Mouse (Mus musculus) retina, postnatal 7 days (tissue): ENCODE measurements at regions not wholly inside any gene's neighbourhood (a gene's known extent, or its start where the extent isn't known, plus 50 kb on each side); places are given as distances from the start of the nearest gene placed in this dataset.

Source experiments
- DNase-seq: peaks from one replicate; pipeline ENCODE4 v3.0.0-alpha.2; 2012; ENCODE audit warnings: low read depth, low spot score

DNA sequence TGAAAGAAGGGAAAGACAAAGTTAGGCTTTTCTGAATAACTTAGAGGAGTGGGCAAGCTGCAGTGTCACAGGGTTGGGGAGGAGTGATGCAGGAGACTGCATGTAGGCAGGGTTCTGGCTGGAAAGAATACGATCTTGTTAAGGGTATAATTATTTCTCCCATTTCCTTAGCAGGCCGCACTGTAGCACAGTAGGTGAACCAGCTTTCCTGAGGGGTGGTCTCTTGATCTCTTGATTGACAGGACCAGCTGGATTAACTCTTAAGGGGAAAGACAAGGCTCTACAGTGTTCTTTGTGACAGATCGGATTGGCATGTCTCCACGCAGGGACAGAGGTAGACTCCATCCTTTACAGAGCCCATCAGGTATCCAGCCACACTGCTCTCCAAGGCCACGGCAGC is 54.5 kb upstream of the Meis1 start:
- DNase-seq = no peak

DNA sequence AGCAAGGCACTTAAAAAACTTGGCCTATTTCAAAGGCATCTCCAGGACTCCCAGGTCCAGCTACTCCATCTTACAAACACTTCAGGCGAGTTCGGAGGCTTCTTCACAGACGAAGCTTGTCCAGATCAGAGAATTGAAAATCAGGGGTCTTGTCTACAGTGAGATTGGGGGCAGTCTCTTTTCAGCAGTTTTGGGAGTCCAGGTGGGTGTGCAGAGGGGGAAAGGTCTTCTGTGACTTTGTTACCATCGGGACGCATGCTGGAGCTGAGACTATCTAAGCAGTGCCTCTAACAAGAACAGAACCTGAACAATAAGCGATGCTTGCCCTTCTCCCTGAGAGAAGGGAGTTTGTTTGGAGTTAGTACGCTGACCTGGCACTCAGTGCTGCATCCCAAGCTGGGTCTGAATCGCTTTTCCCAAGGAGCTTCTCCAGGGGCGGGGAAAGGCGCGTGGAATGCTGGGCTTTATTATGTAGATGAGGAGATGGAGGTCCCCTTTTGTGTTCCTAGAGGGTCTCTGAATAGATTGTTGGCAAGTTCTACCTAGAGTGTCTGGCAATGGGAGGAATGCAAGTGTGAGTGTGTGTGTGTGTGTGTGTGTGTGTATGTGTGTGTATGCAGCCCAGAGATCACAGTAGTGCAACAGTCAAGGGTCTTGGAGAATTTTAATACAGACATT is 55.2 kb upstream of the Meis1 start:
- DNase-seq = no peak

DNA sequence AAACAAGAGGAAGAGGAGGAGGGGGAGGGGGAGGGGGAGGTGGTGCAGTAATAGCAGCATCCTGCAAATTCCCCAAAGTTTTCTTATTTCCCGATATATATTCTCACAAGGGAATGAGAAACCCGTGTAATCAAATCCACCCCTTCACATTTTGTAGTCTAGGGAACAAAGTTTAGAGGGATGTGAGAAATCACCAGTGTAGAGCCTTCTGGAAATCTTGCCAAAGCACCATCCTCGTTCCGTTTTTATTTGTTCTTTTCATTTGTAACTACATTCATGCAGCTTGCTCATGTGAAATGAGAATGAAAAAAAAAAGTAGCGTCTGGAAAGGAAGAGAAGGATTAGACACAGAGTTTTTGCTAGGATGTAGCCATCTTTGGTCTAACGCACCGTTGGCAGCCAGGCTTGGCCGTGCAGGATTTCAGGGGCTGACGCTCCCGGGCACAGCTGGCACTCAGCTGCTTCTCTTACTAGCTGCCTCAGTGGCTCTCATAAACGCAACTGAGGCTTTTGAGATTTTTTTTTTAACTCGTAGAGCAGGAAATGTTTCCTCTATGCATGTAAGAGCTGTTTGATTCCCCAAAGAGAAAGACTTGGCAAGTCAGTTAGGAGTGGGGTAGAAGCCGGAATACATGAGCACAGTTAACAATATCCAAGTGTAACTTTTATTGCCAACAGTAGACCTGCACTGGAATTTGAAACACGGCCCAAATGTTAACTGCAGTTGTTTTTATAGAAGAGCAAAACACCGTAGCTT is 72.5 kb upstream of the Meis1 start:
- DNase-seq = no peak

DNA sequence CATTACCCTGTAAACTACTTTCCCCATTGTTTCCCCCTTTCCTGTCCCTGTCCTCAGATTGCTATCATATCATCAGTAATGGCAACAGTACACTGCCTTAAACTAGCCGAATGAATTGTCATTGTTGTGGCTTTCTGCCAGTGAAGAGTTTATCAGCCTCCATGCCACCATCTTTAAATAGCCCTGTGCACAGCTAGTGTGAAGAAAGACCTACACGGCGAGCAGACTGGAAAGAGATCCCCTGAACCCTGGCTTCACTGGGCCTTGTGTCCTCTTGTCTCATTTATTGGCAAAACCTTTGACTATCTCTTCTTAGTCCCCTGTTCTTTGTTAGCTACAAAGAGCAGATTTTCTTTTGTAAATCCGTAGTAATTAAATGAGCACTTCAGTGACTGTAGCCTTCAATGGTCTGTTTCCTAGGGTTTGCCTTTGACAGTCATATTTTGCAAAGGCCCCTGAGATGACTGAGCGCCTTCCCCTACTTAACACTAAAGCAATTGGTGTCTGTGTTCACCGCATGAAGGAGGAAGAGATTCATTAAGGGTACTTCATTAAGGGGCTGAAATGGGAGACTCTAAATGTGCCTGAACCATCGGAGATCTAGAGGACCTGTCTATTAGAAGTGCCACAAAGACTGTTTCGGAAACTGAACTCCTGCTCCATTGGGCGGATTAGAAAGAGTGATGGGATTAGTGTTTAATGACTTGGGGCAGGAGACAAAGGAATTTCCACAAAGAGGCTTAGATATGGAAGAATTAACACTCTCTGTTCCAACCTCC is 74.4 kb upstream of the Meis1 start:
- DNase-seq = no peak

DNA sequence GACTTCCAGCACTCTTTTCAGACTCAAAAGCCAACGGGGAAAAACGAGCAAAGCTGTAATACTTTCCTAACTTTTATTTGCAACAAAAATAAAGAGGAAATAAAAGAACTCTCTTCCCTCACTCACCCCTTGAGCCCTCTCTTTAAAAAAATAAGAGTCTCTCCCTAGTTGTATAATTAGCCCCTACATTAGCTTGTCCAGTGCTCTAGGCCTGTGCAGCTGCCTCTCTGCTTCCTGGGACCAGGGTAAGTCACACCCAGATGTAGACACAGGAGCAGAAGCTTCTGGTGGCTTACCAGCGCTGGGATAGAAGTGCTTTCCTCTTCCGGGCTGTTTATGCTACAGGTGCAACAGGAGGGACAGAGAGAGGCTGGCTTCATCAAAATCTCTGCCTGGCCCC is 75.0 kb upstream of the Meis1 start:
- no peak for DNase-seq

DNA sequence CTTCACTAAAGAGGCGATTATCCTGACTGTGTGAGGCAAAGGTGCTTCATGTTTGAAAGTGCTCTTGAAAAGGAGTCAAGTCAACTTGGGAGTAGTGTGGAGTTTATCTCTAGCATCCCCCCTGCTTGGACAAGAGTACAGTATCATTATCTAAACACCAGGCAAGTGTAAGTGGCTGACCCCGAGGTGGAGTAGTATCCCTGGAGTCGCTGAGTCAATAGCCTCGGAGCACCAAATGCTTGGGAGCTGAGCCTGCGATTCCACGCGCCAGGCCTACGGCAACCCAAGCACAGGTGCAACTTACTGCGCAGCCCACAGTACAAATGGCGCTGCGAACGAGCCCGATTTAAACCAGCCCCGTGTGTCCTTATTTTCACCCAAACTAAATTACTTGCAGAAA is 75.4 kb upstream of the Meis1 start:
- DNase-seq = no peak

DNA sequence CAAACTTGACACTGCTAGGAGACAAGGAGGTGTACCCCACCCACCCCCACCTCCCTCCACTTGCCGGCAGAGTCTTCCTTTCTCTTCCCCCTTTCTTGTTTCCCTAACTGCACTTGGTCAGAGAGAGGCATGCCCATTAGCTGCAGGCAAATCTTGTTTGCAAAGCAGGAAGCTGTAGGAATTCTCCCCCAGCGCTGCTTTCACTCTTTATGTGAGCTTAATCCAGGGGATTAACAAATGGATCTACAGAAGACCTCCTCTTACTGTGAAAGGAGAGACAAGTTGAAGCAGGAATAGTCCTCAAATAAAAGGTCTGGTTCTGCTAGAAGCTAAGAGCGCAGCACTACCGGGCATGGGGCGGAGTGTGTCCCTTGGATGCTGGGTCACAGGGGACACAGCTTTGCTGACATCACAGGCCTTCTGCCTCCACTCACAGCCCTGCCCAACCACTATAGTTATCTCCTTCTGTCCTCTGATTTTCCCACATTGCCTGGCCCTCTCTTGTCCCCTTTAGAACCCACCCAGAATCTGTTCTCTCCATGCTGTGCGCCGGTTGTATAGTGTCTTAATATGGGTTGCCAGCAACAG is 84.3 kb upstream of the Meis1 start:
- no peak for DNase-seq

DNA sequence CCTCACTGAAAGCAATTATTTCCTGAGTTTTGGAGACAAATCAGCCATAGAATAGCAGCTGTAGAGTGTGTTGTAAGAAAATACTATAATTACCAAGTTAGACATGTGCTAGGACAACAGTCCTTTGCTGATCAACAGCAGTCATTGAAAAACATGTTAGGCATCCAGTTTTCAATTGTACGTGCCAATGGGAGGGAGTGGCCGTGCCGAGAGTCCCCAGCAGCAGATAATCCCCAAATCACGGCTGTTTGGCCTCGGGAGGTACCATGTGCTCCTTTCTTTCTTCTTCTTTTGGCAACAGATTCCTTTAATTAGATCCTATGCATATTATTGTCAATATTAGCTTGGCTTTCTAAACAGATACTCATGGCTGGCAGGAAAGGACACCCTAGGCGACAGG is 88.4 kb upstream of the Meis1 start:
- DNase-seq = no peak

DNA sequence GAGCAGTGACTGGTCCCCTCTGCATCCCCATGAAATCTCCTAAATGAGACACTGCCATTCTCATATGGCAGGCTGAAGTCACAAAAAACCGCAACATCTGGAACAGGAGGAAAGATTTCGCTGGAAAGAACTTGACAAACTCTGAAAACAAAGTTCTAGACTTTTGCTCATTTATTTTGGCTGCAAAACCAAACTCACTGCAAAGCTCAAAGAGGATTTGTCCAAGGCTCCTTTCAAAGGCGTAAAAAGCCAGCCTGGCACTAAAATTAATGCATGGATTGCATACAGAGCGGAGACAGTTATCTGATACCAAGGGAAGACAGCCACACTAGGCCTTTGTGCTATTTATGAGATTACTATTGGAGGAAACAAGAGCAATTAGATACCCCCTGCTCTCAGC is 90.3 kb upstream of the Meis1 start:
- DNase-seq = no peak

DNA sequence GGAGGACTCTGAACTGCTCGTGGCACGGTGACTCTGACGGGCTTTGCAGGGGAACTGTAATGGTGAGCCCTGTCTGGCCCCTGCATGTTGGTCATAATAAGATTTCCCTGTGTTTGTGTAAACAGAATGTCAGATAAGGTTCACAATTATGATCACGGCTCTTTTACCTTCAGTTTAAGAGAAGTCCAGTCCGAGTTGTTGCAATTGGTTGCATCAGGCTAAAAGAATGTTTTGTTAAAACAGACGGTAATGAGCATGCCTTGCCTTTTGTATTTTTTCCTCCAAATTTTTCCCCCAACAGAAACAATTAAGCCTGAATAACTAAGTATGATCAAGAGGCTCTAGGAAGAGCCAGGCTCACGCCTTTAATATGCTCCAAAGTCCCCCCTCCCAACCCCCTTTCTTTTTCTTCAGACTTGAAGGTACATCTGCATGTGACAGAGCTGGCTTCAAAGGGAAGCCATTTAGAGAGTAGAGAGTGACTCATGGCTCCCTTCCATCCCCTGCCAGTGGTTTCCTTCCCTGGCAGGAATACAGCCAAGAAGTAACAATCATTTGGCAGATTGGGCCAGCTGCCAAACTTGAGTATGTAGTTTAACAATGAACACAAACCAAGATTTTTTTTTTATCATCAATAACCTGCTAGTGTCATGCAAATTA is 93.3 kb upstream of the Meis1 start:
- no peak for DNase-seq

DNA sequence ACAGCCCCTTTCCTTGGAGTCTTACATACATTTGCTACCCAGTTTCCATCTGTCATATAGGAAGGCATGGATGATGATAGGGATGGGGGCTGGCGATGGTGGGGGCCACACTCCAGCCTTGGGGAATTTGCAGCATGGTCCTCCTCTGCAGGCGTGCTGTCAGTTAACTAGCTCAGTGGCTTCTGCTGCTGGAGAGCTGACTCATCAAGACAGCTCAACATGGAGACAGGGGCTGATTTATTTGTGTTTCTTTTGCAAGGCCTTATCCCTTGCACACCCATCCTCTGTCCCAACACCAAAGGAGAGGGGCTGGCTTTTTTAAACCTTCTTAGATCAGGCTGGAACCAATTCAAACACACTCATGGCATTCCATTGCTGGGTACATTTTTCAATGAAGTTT is 98.3 kb upstream of the Meis1 start:
- no peak for DNase-seq

DNA sequence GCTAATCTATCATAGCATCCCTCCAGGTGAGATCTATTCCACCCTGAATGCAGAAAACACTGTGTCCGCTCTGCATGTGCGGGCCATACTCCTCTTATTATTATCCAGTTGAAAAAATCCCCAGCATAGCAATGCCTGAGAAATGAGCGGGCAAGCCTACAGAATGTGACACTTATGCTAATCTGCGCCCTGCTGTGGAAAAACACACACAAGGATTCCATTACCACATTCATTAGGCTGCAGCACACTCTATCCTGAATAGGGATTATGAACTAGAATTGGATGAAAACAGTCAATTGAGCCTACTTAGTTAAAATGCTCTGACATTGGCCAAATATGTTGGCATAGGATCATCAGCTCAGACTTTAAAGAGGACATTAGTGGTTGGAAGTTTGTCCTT is 99.5 kb upstream of the Meis1 start:
- no peak for DNase-seq

DNA sequence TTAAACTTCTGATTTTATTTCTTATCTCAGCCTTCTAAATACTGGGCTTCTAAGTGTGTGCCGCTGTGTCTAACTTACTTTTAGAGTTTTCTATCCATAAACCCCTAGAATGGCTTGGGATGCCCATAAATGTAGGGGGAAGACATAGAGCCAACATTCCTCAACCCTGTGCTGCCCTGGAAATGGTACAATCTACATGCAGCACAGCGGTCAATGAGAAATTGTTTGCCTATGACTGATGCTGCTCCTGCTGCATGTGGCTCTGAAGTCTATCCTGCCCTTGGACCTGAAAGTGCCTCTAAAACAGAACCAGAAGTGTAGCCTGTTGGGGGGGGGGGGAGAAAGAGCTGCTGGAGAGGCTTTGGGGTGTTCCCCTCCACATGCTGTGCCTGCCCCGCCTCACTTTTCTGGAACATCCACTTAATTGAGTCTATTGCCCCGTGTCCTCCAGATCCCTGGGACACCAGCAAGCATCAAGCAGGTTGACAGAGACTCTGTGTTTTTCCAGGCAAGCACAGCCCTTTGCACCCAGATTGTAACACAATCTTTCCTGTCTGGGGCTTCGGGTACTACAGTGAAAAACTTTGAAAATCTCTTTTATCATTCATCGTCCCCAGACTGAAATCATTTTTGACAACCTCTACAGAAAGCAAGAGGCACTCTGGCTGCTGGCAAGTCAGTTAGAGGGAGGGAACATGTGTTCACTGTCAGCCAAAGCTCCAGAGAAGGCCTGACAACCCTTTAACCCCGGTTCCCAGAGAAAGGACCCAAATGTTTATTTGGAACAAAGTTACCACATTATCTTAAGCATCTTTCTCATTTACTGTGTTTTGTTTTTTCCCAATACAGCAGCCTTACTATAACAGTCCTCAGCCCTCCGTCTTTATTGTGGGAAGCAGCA is 101.4 kb upstream of the Meis1 start:
- DNase-seq = no peak

DNA sequence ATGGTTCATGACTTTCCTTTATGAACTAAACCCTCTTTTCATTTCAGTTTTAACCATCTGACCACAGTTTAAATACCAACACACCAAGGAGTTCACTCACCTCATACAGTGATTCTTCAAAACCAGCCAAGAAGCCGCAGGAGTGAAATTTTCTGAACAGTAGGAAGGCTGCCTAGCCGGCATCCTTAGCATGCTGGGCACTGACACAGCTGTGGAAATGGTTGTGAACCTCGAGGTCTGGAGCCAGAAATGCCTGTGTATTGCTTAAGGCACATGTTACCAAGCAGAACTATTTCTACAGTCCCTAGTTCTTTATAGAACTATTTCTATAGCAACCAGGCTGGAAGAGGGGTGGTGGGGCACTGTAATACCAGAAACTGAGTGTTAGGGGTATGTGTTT is 102.1 kb upstream of the Meis1 start:
- no peak for DNase-seq

DNA sequence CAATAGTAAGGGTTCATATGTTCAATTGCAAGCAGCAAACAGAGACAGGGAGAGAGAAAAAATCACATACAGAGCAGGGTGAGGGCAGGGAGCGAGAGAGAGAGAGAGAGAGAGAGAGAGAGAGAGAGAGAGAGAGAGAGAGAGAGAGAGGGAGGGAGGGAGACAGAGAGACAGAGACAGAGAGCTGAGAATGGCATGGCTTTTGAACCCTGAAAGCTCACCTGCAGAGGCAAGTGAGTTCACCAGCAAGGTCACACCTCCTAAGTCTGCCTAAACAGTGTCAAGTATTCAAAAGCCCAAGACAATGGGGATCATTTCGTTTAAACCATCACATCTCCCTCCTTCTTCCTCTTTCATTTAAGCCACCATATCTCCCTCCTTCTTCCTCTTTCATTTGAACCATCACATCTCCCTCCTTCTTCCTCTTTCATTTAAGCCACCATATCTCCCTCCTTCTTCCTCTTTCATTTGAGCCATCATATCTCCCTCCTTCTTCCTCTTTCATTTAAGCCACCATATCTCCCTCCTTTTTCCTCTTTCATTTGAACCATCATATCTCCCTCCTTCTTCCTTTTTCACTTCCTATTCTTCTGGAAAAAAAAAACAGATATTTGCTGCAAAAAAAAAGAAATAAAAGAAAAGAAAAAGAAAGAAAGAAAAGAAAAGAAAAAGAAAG is 116.7 kb upstream of the Meis1 start:
- no peak for DNase-seq

DNA sequence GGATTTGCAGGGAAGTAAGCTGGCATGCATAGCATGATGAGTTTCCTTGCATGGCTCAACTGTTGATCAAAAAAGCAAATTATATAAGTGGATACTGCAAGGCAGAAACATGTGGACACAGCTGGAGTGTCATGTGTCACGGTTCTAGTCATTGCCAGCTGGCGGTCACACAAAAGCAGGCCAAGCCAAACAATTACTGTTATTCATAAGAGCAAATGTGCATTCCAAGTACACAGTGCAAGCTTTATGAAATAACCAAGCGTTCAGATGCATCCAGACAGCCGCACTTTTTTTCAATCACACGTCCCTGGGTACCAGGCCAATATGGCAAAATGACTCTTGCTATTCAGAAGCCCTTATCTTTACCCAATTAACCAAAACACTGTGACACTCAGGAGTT is 119.6 kb upstream of the Meis1 start:
- no peak for DNase-seq

DNA sequence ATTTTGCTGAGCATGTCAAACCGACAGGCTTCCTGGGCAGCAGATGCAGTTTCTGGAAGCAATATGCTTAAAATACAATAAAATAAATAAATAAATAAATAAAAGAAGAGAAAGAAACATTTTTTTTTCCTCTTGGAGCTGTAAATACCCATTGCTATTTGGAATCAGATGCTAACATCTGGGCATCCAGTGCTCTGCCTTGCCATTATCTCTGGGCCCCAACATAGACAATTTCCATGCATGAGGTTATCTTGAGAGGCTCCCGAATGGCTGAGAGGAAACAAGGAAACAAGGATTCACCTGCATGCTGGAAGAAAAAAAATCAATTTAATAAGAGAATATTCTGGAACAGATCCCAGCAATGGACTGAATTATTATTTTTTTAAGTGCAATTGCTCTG is 120.0 kb upstream of the Meis1 start:
- no peak for DNase-seq

DNA sequence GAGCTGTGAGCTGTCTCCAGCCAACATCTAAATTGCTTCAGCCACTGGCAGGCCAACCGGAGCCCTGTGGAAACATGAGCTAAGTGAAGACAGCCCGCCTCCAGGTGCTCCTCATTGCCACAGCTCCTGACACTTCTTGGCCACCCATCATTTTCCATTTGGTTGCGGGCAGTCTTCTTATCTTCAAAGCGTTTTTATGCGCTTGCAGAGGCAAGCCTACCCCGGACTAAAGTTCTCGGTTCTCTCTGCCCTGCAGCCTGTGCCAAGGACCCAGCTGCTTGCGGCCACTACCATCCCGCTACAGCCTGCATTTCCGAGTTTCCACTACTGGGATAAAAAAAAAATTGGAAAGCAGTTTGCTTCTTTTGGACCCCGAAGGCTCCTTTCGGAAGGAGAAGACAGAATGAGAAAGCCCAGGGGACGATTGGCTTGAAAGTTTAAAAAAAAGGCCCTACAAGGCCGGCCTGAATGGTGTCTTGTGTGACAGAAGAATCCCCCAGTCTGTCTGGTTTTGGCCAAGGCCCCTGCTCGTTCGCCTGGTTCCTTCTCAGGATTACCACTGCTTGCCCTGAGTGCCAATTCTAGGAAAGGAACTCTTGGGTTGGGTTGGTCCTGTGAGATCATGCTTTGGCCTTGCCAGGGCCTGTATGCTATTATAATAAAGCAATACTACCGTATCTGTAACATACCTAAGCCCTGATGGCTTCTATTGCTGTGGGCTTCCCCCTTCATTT is 124.6 kb upstream of the Meis1 start:
- DNase-seq = no peak

DNA sequence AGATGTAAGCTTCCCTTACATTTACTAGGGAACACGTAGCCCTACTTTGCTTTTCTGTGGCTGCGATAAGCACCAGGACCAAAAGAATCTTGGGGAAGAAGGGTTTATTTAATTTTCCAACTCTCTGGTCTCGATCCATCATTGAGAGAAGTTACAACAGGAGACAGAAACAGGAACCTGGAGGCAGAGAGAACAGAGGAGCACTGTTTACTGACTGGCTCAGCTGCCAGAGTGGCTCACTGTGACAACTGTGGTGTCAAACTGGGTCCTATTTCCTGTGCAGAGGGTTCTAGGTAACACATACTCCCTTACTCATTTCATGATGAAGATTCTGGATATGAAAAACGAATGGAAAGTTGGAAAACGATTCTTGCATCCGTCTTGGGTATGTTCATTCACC is 125.7 kb upstream of the Meis1 start:
- no peak for DNase-seq

DNA sequence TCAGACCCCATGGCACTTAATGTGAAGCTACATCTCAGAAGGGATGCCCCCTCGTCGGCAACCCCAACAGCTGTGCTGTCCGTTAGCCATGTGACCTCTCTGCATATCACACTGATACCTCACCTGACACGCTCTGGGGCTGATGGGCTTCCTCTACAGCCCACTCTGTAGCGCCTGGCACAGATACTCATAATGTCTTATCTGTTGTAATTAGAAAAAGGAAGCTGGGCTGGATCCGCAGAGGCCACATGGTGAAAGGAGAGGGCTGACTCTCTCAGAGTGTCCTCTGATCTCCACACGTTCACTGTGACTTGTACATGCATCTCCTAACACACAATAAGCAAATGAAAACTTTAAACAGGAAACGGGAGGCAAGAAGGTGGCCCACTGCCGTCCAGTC is 126.5 kb upstream of the Meis1 start:
- DNase-seq = no peak
